Mouse (Mus musculus) bone marrow macrophage, adult 2 months (primary cell): ENCODE data around the gene Olfr2.

Experiments used
- CTCF ChIP-seq: IDR thresholded peaks from 2 replicates; pipeline ENCODE4 v1.5.1; 2012; ENCODE audit warnings: low read depth, mild to moderate bottlenecking, low read length, moderate library complexity
- POLR2A ChIP-seq: IDR thresholded peaks from 2 replicates; pipeline ENCODE4 v1.6.1; 2012; ENCODE audit warnings: mild to moderate bottlenecking, low read depth, low read length, borderline replicate concordance

- no peak for TF ChIP-seq CTCF
- TF ChIP-seq POLR2A = no peak
Measured at GRCm38 (mm10) chr7:107004169-107004568, 1.7 kb downstream of the Olfr2 start.
